Mouse (Mus musculus): Measurements from ENCODE around the gene Timd2. TPM values are rescaled to one million over a fixed set of nuclear protein-coding genes. Genes with fewer than 3 reads are reported as not detected.
"Not testable (repeated sequence)": the region's sequence is repeated elsewhere in the genome, so short reads cannot be mapped to it uniquely, and the experiment has no call there.

Timd2 gene
- total RNA-seq, 2 experiments from 2014 or later = not detected

- DNase-seq (ENCODE audit: low spot score in 2 of 2) = peak in 1 of 2 experiments; percentile 62
Measured at GRCm38 (mm10) chr11:46667105-46667504, 39.8 kb downstream of the Timd2 start.

GRCm38 (mm10) chr11:46665599-46666522 lies 41.0 kb downstream of the Timd2 start:
- DNase-seq (ENCODE audit: low spot score in 2 of 2) = peak in 1 of 2 experiments; percentile 44
- intact Hi-C loops (cut with DNase I) = loop anchor here (5.0 kb wide), 1 partner anchor 224 kb away; no protein-coding TSS in a partner anchor

More at GRCm38 (mm10) chr11:46667105-46667504, 39.8 kb downstream of the Timd2 start:
- intact Hi-C loops (cut with DNase I) = loop anchor here (5.0 kb wide), 1 partner anchor 225 kb away; no protein-coding TSS in a partner anchor

- intact Hi-C loops (cut with DNase I) = no loop called here
Measured at GRCm38 (mm10) chr11:46663215-46663614, 43.6 kb downstream of the Timd2 start.

GRCm38 (mm10) chr11:46652476-46652875 lies 54.4 kb downstream of the Timd2 start:
- DNase-seq (ENCODE audit: low spot score in 2 of 2) = peak in 1 of 2 experiments; percentile 49
- intact Hi-C loops (cut with DNase I) = no loop called here

More at GRCm38 (mm10) chr11:46663215-46663614, 43.6 kb downstream of the Timd2 start:
- DNase-seq (ENCODE audit: low spot score in 2 of 2) = no peak

GRCm38 (mm10) chr11:46649655-46650054 lies 57.2 kb downstream of the Timd2 start:
- not testable (repeated sequence) for DNase-seq (ENCODE audit: low spot score in 2 of 2)
- intact Hi-C loops (cut with DNase I) = loop anchor here (1.0 kb wide), 1 partner anchor 22 kb away; no protein-coding TSS in a partner anchor

- intact Hi-C loops (cut with DNase I) = no loop called here
- DNase-seq (ENCODE audit: low spot score in 2 of 2) = no peak
Measured at GRCm38 (mm10) chr11:46644824-46645223, 62.0 kb downstream of the Timd2 start.

- intact Hi-C loops (cut with DNase I) = loop anchor here (10.0 kb wide), 2 partner anchors 182 to 362 kb away; partner anchors contain the start of gene Havcr2
- no peak for DNase-seq (ENCODE audit: low spot score in 2 of 2)
Measured at GRCm38 (mm10) chr11:46636568-46636967, 70.3 kb downstream of the Timd2 start.

- intact Hi-C loops (cut with DNase I) = loop anchor here (10.0 kb wide), 2 partner anchors 181 to 361 kb away; partner anchors contain the start of gene Havcr2
- DNase-seq (ENCODE audit: low spot score in 2 of 2) = not testable (repeated sequence)
Measured at GRCm38 (mm10) chr11:46635516-46635915, 71.3 kb downstream of the Timd2 start.

- intact Hi-C loops (cut with DNase I) = loop anchor here (10.0 kb wide), 2 partner anchors 177 to 357 kb away; partner anchors contain the start of gene Havcr2
- DNase-seq (ENCODE audit: low spot score in 2 of 2) = peak; percentile 30 to 59
Measured at GRCm38 (mm10) chr11:46631635-46632034, 75.2 kb downstream of the Timd2 start.

- intact Hi-C loops (cut with DNase I) = no loop called here
- DNase-seq (ENCODE audit: low spot score in 2 of 2) = no peak
Measured at GRCm38 (mm10) chr11:46629211-46629795, 77.6 kb downstream of the Timd2 start, which contains the start of gene Dppa1. Gene Dppa1, minus strand, starts transcription at chr11:46629261.

- intact Hi-C loops (cut with DNase I) = no loop called here
- DNase-seq (ENCODE audit: low spot score in 2 of 2) = no peak
Measured at GRCm38 (mm10) chr11:46620414-46621168, 86.3 kb downstream of the Timd2 start.

GRCm38 (mm10) chr11:46619929-46620328 lies 86.9 kb downstream of the Timd2 start:
- no peak for DNase-seq (ENCODE audit: low spot score in 2 of 2)

More at GRCm38 (mm10) chr11:46619929-46620328, 86.9 kb downstream of the Timd2 start:
- intact Hi-C loops (cut with DNase I) = no loop called here

Other genes with a start within 250 kb of the Timd2 start
- gene Gm12169, start 182.8 kb downstream of the Timd2 start, total RNA-seq (2021) = not detected
- not detected for gene BC053393, start 135.5 kb downstream of the Timd2 start, total RNA-seq (2021)
- gene Dppa1, start 77.8 kb downstream of the Timd2 start, total RNA-seq (2021) = not detected
- gene Havcr1, start 28.0 kb upstream of the Timd2 start, total RNA-seq (2021) = not detected
- not detected for gene Timd4, start 103.7 kb upstream of the Timd2 start, total RNA-seq (2021)